Mouse (Mus musculus) lung, postnatal 0 days (tissue): ENCODE data around the gene Cdc42ep1.

Source experiments
- CTCF ChIP-seq: IDR thresholded peaks from 2 replicates; pipeline ENCODE4 v1.5.1; 2016; ENCODE audit warnings: antibody characterized with exemption, mild to moderate bottlenecking
- EP300 ChIP-seq: IDR thresholded peaks from 2 replicates; pipeline ENCODE4 v1.6.1; 2016; ENCODE audit warnings: antibody characterized with exemption, mild to moderate bottlenecking, control low read depth

- TF ChIP-seq CTCF (no peak; the same call in 1 of the 2 replicates), EP300 (no peak)
Observed at GRCm38 (mm10) chr15:78877810-78878390, 35.5 kb downstream of the Cdc42ep1 start.
